Mouse (Mus musculus) layer of hippocampus, adult 9-10 months (tissue): ENCODE data around the gene Tulp2.

Experiments used
- DNase-seq: peaks from one replicate; pipeline ENCODE4 v3.0.0; 2022; ENCODE audit warnings: low spot score

Tulp2 gene

DNA sequence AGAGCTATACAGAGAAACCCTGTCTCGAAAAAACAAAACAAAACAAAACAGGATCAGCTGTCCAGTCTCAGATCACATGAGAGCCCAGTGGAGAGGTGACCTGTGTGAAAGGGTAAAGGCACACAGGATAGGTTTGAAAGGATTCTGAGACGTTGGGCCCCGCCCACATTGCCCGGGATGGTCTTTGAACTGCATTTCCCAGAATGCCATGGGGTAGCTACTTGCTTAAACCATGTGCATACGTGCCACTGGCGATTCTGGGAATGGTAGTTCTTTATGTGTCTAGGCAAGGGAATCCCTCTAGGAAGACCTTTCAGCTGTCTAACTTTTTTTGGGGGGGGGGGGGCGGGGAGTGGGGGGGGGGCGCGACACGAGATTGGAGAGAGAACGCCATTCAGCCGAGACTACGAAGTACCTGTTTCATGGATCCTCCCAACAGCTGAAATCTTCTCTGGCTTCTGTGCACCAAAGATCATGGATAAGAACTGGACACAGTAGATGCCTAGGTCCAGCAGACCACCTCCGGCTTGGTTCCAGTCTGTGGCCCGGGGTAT, at the start of gene Tulp2:
TSS of gene Tulp2 (plus strand) at position 504 of the 554 bp plus-strand sequence.
- no peak for DNase-seq

DNA sequence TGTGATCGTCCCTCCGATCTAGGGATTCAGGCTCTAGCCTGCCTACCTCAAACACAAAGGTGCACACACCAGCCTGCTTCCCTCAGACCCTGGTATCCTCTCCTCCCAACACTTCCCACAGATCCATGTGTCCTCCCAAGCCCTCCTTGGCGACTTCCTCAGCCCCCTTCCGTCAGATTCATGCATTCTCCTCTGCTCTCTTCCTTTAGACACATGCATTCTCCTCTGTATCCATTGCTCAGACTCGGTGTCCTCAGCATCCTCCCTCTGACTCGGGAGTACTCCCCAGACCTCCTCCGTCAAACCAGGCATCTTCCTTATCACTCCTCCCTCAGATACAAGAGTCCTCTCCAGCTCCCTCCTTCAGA, 47.9 kb upstream of the Tulp2 start:
- no peak for DNase-seq

DNA sequence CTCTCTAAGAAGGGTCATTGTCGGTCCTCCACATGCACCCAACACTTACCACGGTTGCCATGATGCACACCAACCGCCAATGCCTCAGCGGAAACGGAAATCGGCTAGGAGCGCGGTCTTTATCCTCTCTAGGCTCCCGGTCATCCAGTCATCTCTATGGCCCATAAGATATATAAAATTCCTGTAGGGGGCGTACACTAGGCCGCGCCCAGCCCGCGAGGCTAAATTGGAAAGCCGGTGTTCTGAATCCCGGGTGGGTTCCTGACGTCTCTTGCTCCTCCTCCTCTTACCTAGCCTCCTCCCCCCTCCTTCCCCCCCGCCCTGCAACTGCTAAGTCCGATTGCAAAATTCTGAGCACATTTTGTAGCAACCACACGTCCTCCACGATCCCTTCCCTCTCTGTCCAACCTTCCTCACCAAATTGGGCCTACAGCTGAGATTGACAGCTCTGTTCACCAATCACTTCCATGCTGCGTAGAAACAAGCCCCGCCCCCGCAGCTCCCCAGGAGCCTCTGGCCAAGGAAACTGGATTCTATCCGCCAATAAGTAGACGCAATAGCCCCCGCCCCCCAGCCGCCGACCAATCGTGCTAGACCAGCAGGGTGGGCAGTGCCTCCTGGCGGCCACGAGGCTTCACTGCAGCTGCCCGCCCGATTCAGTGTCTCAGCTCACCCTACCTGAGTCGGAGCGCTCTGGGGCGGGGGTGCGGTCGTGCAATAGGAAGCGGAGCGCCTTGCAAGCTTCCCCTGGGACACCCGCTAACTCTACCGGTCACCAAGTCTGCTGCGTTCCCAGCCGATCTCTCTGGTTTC, 47.3 kb upstream of the Tulp2 start, which contains the start of gene Gys1:
TSS of gene Gys1 (plus strand) at position 642 of the 813 bp plus-strand sequence.
- DNase-seq, result peak; percentile 100

DNA sequence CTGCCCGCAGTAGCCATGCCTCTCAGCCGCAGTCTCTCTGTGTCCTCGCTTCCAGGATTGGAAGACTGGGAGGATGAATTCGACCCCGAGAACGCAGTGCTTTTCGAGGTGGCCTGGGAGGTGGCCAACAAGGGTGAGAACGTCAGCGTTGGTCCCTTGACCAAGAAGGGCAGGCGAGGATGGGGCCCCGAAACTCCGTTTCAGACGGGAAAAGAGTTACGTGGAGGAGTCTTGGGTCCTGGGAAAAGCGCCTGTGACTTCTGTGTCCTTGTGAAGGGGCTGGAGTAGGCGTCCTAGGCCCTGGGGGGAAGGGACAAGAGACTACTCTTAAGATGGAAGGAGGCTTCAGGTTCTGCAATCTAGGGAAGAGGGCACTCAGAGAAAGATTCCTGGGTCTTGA, 46.6 kb upstream of the Tulp2 start:
- DNase-seq, result no peak

DNA sequence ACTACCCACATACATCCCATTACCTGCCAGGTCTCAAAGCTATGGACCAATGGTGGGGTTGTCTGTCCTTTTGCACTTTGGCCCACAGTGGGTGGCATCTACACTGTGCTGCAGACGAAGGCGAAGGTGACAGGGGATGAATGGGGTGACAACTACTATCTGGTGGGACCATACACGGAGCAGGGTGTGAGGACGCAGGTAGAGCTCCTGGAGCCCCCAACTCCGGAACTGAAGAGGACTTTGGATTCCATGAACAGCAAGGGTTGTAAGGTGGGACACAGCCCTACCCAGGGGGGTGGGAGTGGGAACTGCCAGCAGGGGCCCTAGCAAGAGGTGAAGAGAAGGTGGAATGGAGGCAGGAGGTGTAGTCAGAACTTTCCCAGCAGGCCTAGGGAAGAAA, 45.2 kb upstream of the Tulp2 start:
- DNase-seq, result no peak

DNA sequence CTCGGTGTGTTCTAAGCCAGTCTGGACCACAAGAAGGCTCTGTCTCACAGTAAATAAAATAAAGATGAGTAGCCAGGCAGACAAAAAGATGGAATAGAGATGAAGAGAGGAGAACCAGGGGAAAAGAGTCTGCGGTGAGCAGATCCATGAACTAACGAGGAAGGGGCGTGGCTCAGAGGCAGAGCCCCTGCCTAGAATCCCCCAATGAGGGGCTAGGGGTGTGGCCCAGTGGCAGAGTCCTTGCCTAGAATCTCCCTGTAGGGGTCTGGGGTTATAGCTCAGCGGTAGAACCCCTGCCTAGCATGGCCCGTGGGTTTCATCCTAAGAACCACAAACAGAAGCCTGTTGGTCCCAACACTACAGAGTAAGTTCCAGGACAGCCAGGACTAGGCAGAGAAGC, 44.6 kb upstream of the Tulp2 start:
- no peak for DNase-seq

DNA sequence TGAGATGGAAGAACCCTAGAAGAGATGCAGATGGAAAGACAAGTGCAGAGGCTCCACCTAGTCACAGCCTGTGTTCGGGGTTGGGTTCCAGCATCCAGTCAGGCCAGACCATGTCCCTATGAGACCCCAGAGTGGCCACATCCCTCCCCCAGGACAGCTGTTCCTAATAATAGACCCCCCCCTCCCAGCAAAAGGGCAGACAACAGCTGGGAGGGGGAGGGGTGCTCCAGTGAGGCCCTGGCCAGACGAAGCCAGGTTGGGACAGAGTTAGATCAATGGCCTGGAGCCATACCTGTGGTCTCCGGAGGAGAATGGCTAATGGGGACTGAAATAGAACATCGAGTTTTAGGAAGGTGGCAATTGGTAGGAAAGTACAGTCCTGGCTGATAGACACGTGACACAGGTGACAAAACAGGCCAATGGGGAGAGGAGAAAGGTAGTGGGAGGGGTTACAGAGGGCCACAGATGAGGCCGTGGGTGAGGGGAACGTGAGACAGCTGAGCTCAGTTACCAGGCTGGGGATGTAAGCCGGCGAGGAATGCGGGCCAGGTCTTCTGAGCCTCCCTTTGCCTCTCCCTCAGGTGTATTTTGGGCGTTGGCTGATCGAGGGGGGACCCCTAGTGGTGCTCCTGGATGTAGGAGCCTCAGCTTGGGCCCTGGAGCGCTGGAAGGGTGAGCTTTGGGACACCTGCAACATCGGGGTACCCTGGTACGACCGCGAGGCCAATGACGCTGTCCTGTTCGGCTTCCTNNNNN, 44.0 kb upstream of the Tulp2 start, which contains the start of gene Ruvbl2:
TSS of gene Ruvbl2 (minus strand) at position 576 of the 756 bp plus-strand sequence.
- no peak for DNase-seq

DNA sequence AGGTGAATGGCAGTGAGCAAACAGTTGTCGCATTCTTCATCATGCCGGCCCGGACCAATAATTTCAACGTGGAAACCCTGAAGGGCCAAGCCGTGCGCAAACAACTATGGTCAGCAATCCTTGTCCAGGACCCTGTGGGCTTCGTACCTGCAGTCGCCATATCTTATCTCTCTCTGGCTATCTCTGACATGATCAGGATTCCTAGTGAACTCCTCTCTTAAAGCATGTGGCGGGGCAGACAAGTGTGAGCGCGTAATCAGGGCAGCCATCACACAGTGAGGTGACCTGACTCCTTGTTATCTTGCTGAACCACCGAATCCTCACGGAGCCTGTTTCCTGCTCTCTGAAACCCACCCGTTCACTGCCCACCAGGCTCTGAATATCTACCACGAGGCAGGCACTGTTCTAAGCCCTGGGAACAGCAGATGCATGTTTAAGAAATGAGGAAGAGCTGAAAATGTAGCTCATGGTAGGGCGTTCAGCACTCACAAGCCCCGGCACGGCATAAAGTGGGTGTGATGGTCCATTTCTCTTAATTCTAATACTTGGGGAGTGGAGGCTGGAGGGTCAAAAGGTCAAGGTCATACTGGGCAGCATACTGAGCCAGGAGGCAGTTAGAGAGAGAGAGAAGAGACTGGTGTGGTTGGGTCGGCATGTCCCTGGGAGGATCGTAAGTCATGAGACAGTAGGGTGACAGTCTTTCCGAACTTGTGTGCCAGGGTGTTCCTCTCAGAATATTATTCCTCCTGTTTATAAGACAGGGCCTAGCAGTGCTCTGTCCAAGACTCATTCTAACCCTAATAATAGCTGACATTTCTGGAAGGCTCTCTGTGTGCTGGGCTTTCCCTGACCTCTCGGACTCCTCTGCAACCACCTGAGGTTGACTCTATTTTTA, 37.9 kb upstream of the Tulp2 start:
- DNase-seq, result no peak

DNA sequence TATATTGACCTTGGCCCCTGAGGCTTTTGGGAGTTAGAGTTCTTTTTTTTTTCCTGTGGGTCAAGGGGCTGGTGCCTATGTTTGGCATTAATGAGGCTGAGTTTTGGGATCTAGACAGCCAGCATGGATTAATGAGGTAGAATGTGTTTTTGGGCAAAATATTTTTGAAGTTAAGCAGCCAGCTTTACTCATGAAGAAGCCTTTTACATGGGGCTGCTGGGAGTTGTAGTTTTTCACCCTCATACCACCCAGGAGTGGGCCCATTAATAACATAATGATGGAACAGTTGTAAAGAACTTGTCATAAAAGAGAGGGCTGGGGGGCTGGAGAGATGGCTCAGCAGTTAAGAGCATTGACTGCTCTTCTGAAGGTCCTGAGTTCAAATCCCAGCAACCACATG, 35.1 kb upstream of the Tulp2 start:
- no peak for DNase-seq

DNA sequence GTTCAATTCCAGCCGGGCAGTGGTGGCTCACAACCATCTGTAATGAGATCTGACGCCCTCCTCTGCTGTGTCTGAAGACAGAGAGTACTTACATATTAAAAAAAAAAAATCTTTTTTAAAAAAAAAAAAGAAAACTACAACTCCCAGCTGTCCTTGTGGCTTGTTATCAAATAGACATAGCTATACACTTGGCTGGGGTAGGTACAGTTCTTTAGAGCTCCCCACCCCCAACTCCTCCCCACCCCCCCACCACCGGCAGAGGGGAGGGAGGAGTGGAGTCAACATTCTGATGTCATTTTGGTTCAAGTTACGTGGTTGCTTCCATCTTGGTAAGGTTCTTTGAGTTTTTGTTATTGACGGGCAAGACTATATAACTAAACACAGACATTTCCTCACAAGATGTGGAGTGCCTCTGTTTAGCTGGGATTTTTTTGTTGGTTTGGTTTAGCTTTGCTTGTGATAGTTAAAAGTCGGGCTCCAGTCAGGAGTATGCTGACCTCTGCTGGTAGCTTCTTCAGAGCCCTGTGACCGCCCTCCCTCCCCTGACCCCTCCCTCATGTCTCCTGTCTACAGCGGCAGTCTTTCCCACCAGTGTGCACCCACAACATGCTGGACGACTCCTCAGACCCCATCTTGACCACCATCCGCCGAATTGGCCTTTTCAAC, 34.2 kb upstream of the Tulp2 start:
- no peak for DNase-seq

DNA sequence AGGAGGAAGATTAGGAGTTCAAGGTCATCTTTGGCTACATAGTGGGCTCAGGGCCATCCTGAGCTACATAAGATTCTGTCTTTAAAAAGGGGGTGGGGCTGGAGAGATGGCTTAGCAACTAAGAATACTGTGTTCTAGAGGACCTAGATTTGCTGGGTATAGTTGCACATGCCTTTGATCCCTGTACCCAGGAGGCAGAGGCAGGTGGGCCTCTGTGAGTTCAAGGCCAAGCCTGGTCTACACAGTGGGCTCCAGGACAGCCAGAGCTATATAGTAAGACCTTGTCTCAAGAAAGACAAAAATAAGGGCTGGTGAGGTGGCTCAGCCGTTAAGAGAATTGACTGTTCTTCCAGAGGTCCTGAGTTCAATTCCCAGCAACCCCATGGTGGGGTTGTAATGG, 31.7 kb upstream of the Tulp2 start:
- no peak for DNase-seq

DNA sequence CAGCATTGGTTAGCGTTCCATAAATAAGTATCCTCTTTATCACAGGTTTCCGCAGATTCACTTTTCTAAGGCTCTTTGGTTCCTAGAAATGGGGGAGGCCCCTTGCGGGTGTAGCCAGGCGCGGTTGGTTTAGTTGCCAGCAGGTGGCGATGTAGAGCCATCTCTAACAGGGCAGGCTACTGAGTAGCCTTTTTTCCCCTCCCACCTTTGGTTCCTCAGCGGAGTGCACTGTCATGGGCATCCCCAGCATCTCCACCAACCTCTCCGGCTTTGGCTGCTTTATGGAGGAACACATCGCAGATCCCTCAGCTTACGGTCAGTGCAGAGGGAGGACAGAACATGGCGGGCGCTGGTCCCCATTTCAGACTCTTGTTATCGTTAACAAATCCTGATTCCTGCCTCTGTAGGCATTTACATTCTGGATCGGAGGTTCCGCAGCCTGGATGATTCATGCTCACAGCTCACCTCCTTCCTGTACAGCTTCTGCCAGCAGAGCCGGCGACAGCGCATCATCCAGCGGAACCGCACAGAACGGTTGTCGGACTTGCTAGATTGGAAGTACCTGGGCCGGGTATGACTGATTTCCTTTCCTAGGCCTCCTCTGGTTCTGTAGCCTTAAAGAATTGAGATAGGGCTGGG, 30.2 kb upstream of the Tulp2 start:
- DNase-seq, result peak; percentile 86

DNA sequence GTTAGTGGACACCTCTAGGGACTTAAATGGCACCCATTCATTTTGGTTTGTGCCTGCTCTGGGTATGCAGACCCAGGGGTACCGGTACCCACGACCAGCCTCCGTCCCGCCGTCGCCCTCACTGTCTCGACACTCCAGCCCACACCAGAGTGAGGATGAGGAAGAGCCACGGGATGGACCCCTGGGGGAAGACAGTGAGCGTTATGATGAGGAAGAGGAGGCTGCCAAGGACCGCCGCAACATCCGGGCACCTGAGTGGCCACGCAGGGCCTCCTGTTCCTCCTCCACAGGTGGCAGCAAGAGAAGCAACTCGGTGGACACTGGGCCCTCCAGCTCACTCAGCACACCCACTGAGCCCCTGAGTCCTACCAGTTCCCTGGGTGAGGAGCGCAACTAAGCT, 26.7 kb upstream of the Tulp2 start:
- no peak for DNase-seq

DNA sequence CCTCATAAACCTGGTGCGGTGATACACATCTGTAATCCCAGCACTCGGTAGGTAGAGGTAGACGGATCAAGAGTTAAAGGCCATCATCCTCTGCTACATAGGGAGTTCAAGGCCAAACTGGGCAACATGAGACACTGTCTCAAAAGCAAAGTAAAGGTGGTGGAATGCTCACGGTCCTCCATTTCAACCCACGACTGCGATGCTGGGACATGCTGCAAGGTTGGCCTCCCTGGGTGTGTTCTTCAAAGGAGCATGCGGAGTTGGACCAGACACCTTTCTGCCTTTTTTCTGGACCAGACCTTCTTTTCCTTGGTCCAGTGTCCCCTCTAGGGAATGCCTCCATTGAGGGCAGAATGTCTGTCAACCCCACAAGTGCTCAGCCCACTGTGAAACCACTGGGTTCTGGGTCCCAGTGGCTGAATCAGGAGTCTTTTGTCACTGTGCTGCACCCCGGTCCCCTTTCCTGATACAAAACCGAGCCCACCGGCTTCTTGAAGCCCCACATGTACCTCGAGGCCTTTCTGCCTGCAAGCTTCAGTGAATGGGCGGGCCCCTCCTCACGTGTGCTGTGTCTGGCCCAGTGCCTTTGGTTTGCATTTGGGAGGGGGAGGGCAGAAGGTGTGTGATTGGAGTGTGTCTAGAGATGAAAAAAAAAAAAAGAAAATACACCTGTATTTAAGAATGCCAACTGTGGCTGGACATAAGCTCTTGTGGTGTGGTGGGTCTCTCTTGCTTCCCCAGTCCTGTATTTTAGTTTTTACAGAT, 25.6 kb upstream of the Tulp2 start:
- no peak for DNase-seq

DNA sequence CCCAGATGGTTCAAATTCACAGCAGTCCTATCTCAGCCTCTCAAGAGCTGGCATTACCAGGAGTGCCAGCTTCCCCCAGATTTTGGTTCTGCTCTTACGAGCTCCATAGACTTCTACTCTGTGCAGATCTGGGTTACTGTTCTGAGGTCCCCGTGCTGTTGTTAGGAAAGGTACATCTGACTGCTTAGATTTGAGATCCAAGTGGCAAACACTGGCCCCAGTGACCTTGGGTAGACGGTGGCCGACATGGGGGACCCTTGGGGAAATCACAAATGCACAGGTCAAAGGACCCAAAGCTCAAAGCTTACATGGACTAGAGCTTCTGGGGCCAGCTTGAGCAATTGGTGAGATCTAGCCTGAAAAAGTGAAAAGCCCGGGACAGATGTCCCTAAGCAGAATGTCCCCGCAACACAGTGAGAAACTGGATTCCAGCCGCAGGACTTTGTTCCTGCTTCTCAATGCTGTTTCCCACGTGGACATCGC, 24.9 kb upstream of the Tulp2 start:
- no peak for DNase-seq

DNA sequence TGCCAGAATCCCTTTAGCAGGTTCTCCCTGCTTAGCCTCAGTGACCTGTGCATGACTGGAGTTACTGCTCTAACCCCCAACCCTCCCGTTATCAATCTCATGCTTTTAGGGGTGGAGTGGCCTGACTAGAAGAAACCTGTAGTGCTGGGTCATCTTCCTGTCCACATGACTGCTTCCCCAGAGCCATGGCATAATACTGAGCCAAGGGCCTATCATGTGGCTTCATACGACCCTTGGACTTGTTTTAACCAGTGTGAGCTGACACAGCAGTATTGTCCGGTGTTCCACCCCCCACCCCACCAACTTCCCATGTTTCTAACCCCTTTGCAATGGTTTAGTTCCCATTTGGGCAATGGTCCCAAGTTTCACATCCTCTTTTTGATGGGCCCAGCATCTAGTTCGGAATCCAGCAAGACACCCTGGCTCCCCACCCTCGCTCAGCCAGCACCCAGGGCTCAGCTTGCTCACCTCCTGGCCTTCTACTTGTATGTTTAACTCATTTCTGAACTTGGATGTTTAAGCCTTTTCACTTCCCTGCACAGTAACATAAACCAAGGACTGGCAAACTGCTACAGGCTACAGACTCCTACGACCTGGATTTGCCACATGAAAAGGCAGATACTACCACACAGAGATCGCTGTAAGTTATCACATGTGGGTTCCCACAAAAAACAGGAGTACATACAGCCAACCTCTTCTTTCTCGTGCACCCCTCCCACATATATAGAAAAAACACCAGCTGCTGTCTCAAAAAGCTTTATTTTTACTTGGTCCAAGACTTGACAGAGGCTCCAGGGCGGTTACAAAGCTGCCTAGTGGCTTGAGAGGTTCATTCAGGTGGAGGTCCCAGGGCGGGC, 24.2 kb upstream of the Tulp2 start:
- DNase-seq, result no peak

DNA sequence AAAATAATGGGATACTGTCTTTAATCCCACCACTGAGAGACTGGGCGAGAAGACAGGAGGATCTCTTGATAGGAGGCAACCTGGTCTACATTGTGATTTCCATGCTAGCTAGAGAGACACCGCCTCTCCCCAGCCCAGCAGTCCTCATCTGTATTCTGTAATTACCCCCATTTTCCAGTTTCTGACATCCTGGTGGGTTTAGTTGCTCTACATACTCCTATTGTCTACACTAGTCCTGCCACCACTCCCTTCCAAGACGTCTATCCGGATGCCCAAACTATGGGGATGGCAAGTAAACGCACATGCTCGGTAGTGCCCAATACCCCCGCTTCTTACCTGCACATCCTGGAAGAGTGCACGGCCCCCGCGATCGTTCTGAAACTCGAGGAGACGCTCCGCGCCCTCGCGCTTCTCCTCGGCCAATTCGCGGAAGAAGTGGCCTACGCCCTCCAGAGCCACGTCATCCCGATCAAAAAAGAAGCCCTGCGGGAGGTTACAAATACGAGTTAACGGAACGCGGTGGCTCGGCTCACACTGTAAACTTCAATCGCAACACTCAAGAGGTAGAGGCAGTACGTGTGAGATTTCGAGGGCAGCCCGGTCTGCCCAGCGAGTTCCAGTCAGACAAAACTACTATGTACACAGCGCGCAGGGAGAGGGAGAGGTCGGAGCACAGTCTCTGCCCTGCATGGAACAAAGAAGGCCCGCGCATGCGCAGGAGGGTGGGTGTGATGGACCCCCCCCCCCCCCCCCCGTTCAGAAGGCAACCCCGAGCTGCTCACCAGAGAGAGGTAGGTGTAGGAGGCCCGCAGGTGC, 22.7 kb upstream of the Tulp2 start:
- no peak for DNase-seq

DNA sequence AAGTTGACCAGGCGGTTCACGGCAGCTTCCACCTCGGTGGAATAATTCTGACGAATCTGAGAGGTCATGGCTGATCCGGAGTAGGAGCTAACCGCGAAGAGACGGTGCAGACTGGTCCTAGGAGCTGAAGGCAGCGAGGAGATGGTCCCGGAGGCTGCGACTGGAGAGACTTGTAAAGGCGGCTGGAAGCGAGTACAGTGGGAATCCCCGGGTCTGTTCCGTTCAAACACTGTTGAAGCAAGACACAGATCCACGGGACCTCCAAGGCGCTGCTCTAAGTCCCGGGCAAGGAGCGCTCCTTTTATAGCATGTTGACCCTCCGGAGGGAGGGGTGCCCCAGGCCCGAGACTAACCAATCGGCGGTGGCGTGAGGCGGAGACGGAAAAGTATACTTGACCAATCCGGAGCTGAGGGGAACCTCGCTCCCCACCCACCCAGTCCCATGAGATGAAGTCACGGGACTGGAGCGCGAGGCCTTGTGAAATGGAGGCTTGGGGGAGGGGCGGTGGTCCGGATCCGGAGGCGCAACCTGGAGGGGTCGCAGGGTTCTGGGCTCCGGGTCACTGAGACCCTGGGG, 22.0 kb upstream of the Tulp2 start, which contains the start of gene Ftl1:
TSS of gene Ftl1 (minus strand) at position 321 of the 577 bp plus-strand sequence.
- peak; percentile 95 for DNase-seq
